Mouse (Mus musculus) ES-E14 (cell line): Measurements from ENCODE around the gene Sim1.

ENCODE experiments used
- CHD2 ChIP-seq: IDR thresholded peaks from 2 replicates; pipeline ENCODE4 v1.6.1; 2014; ENCODE audit warnings: mild to moderate bottlenecking, low read depth, low read length, inconsistent platforms
- HCFC1 ChIP-seq: IDR thresholded peaks from 2 replicates; pipeline ENCODE4 v1.6.1; 2012; ENCODE audit warnings: low read length, inconsistent platforms, borderline replicate concordance; ENCODE audit not compliant: insufficient read depth
- MAFK ChIP-seq: IDR thresholded peaks from 2 replicates; pipeline ENCODE4 v1.6.1; 2014; ENCODE audit warnings: mild to moderate bottlenecking, low read depth, low read length, inconsistent platforms; ENCODE audit not compliant: insufficient read depth

DNA sequence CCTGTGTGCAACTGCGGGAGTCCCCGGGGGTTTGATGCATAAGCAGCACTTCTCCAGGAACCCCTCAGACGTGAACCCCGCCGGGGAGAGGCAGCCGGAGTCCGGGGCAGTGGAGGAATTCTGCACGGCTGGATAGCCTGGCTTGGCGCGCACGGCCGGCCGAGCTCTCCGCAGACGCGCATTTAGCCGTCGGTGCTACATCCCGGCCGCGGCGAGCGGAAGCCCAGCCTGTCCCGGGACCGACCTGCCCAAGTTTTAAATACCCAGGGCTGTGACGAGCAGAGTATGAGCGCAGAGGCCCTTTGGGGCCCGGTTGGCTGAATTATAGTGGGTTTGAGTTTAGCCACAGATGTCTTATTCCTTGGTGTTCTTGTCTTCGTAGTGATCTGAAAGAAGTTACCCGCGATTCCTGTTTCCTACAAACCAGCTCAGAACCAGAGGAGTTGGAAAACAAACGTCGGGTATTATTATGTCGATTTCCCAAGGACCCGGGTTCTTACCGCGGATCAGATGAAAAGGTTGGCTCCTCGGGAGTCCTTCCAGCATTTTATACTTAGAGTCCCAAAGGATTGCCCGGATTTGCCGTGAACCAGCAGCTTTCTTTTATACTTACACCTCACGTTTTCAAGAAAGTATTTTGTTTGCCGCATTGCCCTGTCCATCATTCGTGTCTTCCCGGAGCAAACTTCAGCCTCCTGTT is 687 bp downstream of the Sim1 start:
- TF ChIP-seq MAFK: no peak
- no peak for TF ChIP-seq HCFC1
- no peak for TF ChIP-seq CHD2
